Mouse (Mus musculus): ENCODE results near the gene Ak7. TPM values are rescaled to one million over a fixed set of nuclear protein-coding genes. Genes with fewer than 3 reads are reported as not detected.

Gene Ak7
- total RNA-seq, 1 experiment from 2014 or later: not detected

Other genes with a start within 250 kb of the Ak7 start
- not detected in 3 replicates for gene Bdkrb2, start 142.8 kb upstream of the Ak7 start, total RNA-seq (2017)
- gene Bdkrb1, start 102.9 kb upstream of the Ak7 start, total RNA-seq (2017): not detected in 3 replicates
- 17.5 to 21.6 TPM (median 21.5 TPM) in 3 replicates for gene Gskip, start 21.1 kb upstream of the Ak7 start, total RNA-seq (2017)
- gene Atg2b, start 20.8 kb upstream of the Ak7 start, total RNA-seq (2017): 16.9 to 24.6 TPM (median 18.7 TPM) in 3 replicates
- 190 to 223 TPM (median 204 TPM) in 3 replicates for gene Papola, start 78.7 kb downstream of the Ak7 start, total RNA-seq (2017)

All from monocyte, adult 5-6 weeks (primary cell).